Mouse (Mus musculus): Measurements from ENCODE around the gene Rgma.

GRCm38 (mm10) chr7:73357626-73358025 lies 17.7 kb upstream of the Rgma start:
- TF ChIP-seq CTCF (IDR thresholded peaks at IDR 0.05; ENCODE audit: borderline replicate concordance, insufficient read depth, low read depth, low read length) (no peak), POLR2A (IDR thresholded peaks at IDR 0.05; ENCODE audit: borderline replicate concordance, insufficient read depth, low read length) (no peak)

Measured in cerebellum, adult 2 months (tissue).